ENCODE assay signal across 8 mouse cellular contexts in the genomic region with DNA sequence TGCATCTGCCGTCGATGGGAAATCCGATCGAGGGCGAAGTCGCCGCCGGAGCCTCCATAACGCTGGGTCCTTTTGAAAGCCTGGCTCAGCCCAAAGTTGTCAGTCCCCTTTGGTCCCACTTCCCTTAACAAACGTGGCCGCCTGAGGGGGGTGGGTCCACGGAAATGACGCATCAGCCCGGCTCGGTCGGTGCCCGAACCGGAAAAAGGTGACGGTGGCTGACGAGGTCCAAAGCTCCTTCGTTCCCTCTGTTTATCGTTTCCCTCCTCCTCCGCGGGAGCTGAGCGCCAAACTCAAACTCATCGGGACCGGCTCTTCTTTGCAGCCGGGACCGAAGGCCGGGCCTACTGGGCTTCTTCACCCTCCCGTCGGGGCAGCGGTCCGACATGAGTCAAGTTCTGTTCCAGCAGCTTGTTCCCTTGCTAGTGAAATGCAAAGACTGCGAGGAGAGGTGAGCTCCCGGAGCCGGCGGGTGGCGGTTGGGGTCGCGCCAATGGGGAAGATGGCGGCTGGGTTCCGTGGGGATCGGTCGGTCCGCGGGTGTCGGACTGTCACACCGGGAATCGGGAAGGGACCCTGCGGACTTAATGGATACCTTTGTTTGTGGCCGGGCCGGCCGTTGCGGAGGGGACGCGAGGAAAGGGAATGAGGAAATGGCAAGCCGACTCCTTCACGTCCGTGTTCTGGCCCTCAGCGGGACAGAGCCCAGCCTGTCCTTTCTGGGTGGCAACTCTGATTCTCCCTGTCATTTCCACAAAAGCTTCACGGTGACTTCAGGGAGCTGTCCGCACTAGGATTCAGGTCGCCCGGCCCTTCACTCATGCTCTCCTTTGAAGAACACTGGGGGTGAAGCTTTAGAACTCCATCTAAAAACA. TPM values are rescaled to one million over a fixed set of nuclear protein-coding genes. Genes with fewer than 3 reads are reported as not detected.
DNase-seq lines count a peak whose midpoint lies in the region; ATAC-seq and TF ChIP-seq lines count a peak whose summit lies in the region.

A gene (plus strand): TSS at position 255 of the 875 bp plus-strand sequence.

- intact Hi-C loops in heart, adult 2 months (cut with DNase I): loop anchor here (1.0 to 10.0 kb wide), 6 partner anchors 68 to 240 kb away; a partner anchor contains a TSS

- peak; percentile 98 for DNase-seq in 3T3-L1 (ENCODE audit: low read depth, low spot score)
- peak; percentile 96 for DNase-seq in adrenal gland, postnatal 4 days (ENCODE audit: low spot score in 2 of 2)
- DNase-seq in embryonic facial prominence, embryonic 14.5 days (ENCODE audit: low spot score): peak; percentile 99
- DNase-seq in heart, adult 2 months: peak; percentile 97 to 99
- DNase-seq in kidney, adult 8-10 months: peak; percentile 96 to 99
- DNase-seq in spleen, postnatal 10 days (ENCODE audit: low spot score in 2 of 2): peak; percentile 98 to 100

- peak; percentile 78 for TF ChIP-seq POLR2A in heart, adult 2 months (IDR thresholded peaks at IDR 0.05; ENCODE audit: insufficient read depth, low read depth, low read length)

- WGBS in embryonic facial prominence, embryonic 14.5 days: under 1% methylated on average over 59 of the region's 65 CpGs
- under 1% methylated on average over 65 of the region's 65 CpGs for WGBS in heart, adult 2 months
- WGBS in limb, embryonic 13.5 days: under 1% methylated on average over 64 of the region's 65 CpGs
- WGBS in midbrain, embryonic 16.5 days: under 1% methylated on average over 65 of the region's 65 CpGs

- H3K9ac ChIP-seq in embryonic facial prominence, embryonic 14.5 days (ENCODE audit: low read depth, low read length): peak within 1 kb of the TSS; percentile 71
- H3K9ac ChIP-seq in heart, adult 2 months (ENCODE audit: low read depth, low read length): peak within 1 kb of the TSS; percentile 61
- peak within 1 kb of the TSS; percentile 85 for H3K9ac ChIP-seq in limb, embryonic 13.5 days
- H3K9ac ChIP-seq in midbrain, embryonic 16.5 days (ENCODE audit: low read depth, low read length): peak within 1 kb of the TSS; percentile 73

- peak; percentile 91 for TF ChIP-seq EP300 in heart, adult 2 months (IDR thresholded peaks at IDR 0.05; ENCODE audit: insufficient read depth, low read depth, low read length)

- H3K4me2 ChIP-seq in embryonic facial prominence, embryonic 14.5 days (ENCODE audit: low read depth, low read length): peak within 1 kb of the TSS; percentile 75
- peak within 1 kb of the TSS; percentile 79 for H3K4me2 ChIP-seq in limb, embryonic 13.5 days (replicated peaks)
- peak within 1 kb of the TSS; percentile 78 for H3K4me2 ChIP-seq in midbrain, embryonic 16.5 days (ENCODE audit: low read length)

- H3K4me3 ChIP-seq in embryonic facial prominence, embryonic 14.5 days (ENCODE audit: low read depth, low read length): peak within 1 kb of the TSS; percentile 69
- peak within 1 kb of the TSS; percentile 93 for H3K4me3 ChIP-seq in heart, adult 2 months
- H3K4me3 ChIP-seq in limb, embryonic 13.5 days: peak within 1 kb of the TSS; percentile 85
- peak within 1 kb of the TSS; percentile 78 for H3K4me3 ChIP-seq in midbrain, embryonic 16.5 days (ENCODE audit: low read depth, low read length)

- no peaks in the 10 kb centered on the region for H3K79me2 ChIP-seq in heart, adult 2 months (replicated peaks; ENCODE audit: control insufficient read depth, insufficient read depth, low read length)

- H3K27me3 ChIP-seq in embryonic facial prominence, embryonic 14.5 days (replicated peaks; ENCODE audit: control insufficient read depth, insufficient read depth, low read length): no peaks in the 10 kb centered on the region
- H3K27me3 ChIP-seq in heart, adult 2 months (ENCODE audit: control insufficient read depth, insufficient read depth, low read length): no peaks in the 10 kb centered on the region
- no peaks in the 10 kb centered on the region for H3K27me3 ChIP-seq in limb, embryonic 13.5 days
- H3K27me3 ChIP-seq in midbrain, embryonic 16.5 days (ENCODE audit: control insufficient read depth, insufficient read depth, low read depth, low read length): no peaks in the 10 kb centered on the region

- no peak for TF ChIP-seq CTCF in heart, adult 2 months (IDR thresholded peaks at IDR 0.05)

- peak; percentile 98 for ATAC-seq in embryonic facial prominence, embryonic 14.5 days (ENCODE audit: low read depth)
- peak; percentile 97 for ATAC-seq in limb, embryonic 13.5 days (ENCODE audit: low FRiP score, low read depth)
- peak; percentile 99 for ATAC-seq in midbrain, embryonic 16.5 days

- peaks cover 7% of the 10 kb centered on the region for H3K4me1 ChIP-seq in embryonic facial prominence, embryonic 14.5 days (ENCODE audit: control insufficient read depth, insufficient read depth, low read length)
- no peaks in the 10 kb centered on the region for H3K4me1 ChIP-seq in heart, adult 2 months (ENCODE audit: control insufficient read depth, insufficient read depth, low read length)
- peaks cover 11% of the 10 kb centered on the region for H3K4me1 ChIP-seq in limb, embryonic 13.5 days
- H3K4me1 ChIP-seq in midbrain, embryonic 16.5 days (ENCODE audit: control insufficient read depth, insufficient read depth, low read length): peaks cover 13% of the 10 kb centered on the region

- H3K9me3 ChIP-seq in embryonic facial prominence, embryonic 14.5 days (ENCODE audit: control insufficient read depth, low read length): no peaks in the 10 kb centered on the region
- no peaks in the 10 kb centered on the region for H3K9me3 ChIP-seq in limb, embryonic 13.5 days
- H3K9me3 ChIP-seq in midbrain, embryonic 16.5 days (replicated peaks; ENCODE audit: control insufficient read depth, low read length, poor library complexity, severe bottlenecking): no peaks in the 10 kb centered on the region

- H3K27ac ChIP-seq in embryonic facial prominence, embryonic 14.5 days (replicated peaks; ENCODE audit: low read depth, low read length): peak within 1 kb of the TSS; percentile 75
- peak within 1 kb of the TSS; percentile 88 for H3K27ac ChIP-seq in heart, adult 2 months
- peak within 1 kb of the TSS; percentile 83 for H3K27ac ChIP-seq in limb, embryonic 13.5 days
- H3K27ac ChIP-seq in midbrain, embryonic 16.5 days (ENCODE audit: low read length): peak within 1 kb of the TSS; percentile 84

- peaks cover 19% of the 10 kb centered on the region for H3K36me3 ChIP-seq in embryonic facial prominence, embryonic 14.5 days (ENCODE audit: control insufficient read depth, insufficient read depth, low read length)
- no peaks in the 10 kb centered on the region for H3K36me3 ChIP-seq in heart, adult 2 months (ENCODE audit: control insufficient read depth, insufficient read depth, low read length)
- H3K36me3 ChIP-seq in limb, embryonic 13.5 days: peaks cover 18% of the 10 kb centered on the region
- H3K36me3 ChIP-seq in midbrain, embryonic 16.5 days (ENCODE audit: control insufficient read depth, insufficient read depth, low read length): peaks cover 11% of the 10 kb centered on the region; the same call in 1 of the 2 replicates

RNA-seq across cellular contexts. Expression of the gene that starts here (rescaled TPM):
- total RNA-seq in adrenal gland, postnatal 4 days (2021): 10 to 100 TPM in 1 of 2 experiments, 1 to 10 TPM in 1; 9.4 to 10.0 TPM
- polyA plus RNA-seq in embryonic facial prominence, embryonic 14.5 days (2014; fragmentation: Nextera tagmentation; extraction: Ambion mirVana): 15.0 and 15.5 TPM in 2 replicates
- 1 to 10 TPM; 2.0 TPM for total RNA-seq in heart, adult 2 months (2021)
- polyA plus RNA-seq in heart, adult 2 months (2012; rRNA removed): 0.76 and 1.4 TPM in 2 replicates
- polyA plus RNA-seq in limb, embryonic 13.5 days (2015; fragmentation: Nextera tagmentation; extraction: Ambion mirVana): 24.1 and 27.0 TPM in 2 replicates
- polyA plus RNA-seq in midbrain, embryonic 16.5 days (2015; fragmentation: Nextera tagmentation; extraction: Ambion mirVana): 11.4 and 15.3 TPM in 2 replicates

Comparison
In these comparisons a context has a peak if more than half of its experiments do, and no peak if none do; other contexts are left out.
1. Peak in every context shown above with its lines: DNase-seq, ATAC-seq, H3K4me3 ChIP-seq and H3K27ac ChIP-seq.